Mouse (Mus musculus): ENCODE data around the gene Nudt22. TPM values are rescaled to one million over a fixed set of nuclear protein-coding genes. Genes with fewer than 3 reads are reported as not detected.
"Not testable (repeated sequence)": the region's sequence is repeated elsewhere in the genome, so short reads cannot be mapped to it uniquely, and the experiment has no call there.

Nudt22 gene
- polyA plus RNA-seq, 1 experiment from 2014 or later: 22.2 TPM

DNA sequence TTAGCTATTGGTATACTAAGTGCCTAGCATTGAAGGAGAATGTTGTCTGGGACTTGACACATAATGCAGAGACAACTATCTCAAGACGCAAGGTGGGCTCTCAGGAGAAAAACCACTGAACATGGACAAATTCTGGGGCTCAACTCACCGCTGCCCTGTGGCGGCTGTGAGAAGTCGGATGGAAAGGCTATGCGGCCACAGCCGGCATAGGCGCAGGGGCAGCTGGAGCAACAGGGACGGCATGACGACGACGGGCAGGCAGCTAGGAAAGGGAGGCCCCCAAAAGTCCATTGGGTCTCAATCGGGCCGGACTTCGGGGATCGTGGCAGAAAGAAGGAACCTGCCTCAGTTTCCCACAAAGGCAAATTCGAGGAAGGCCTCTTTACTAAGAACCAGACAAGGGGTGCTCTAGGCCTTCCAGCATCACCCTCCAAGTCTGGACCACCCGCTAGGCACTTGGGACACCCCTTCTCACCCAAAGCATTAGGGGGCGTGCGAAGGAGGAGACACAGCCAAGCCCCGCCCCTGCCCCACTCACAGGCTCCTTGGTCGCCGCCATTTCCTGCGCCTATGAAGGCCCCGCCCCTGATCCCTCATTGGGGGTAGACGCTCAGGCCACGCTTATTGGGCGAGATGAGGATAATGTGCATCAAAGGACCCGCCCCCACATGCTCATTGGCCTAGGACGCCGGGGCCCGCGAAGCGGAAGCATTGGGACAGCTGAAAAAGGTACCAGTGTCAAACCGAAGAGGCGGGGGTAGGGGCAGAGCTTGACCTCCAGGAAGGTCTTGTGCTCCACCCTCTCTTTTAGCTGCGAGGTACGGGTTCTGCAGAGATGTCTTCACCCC, 3.7 kb downstream of the Nudt22 start, which contains the start of gene Dnajc4:
Gene Dnajc4 (minus strand): TSS at position 562 of the 848 bp plus-strand sequence.
- no peaks in the 10 kb centered on the region for H3K36me3 ChIP-seq (ENCODE audit: control insufficient read depth, insufficient read depth, low read length)
- H3K4me1 ChIP-seq (ENCODE audit: control insufficient read depth, insufficient read depth, low read length): peaks cover 28% of the 10 kb centered on the region
- H3K9ac ChIP-seq (ENCODE audit: low read depth, low read length): peak within 1 kb of the TSS; percentile 59
- peak; percentile 94 for ATAC-seq (ENCODE audit: low FRiP score, low TSS enrichment)
- WGBS: 2% methylated on average over 37 of the region's 37 CpGs
- no peaks in the 10 kb centered on the region for H3K27me3 ChIP-seq (ENCODE audit: control insufficient read depth, insufficient read depth, low read length)
- H3K4me2 ChIP-seq (replicated peaks; ENCODE audit: low read depth, low read length): peak within 1 kb of the TSS; percentile 77
- H3K4me3 ChIP-seq (ENCODE audit: low read length): peak within 1 kb of the TSS; percentile 39
- peak within 1 kb of the TSS; percentile 33; the same call in 1 of the 2 replicates for H3K27ac ChIP-seq (ENCODE audit: low read depth, low read length)
- no peaks in the 10 kb centered on the region for H3K9me3 ChIP-seq (ENCODE audit: control insufficient read depth, low read length)

DNA sequence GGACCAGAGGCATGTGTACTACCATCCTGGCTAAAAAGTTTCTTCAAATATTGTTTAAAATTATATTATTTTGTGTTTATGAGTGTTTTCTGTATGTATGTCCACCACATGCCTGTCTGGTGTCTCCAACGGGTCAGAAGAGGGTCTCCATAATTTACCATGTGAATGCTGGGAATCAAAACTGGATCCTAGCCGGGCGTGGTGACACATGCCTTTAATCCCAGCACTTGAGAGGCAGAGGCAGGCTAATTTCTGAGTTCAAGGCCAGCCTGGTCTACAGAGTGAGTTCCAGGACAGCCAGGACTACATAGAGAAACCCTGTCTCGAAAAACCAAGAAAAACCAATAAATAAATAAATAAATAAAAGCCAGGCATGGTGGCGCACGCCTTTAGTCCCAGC, 4.8 kb downstream of the Nudt22 start:
- not testable (repeated sequence) for H3K27ac ChIP-seq (ENCODE audit: low read depth, low read length); H3K4me3 ChIP-seq (ENCODE audit: low read length); H3K9me3 ChIP-seq (ENCODE audit: control insufficient read depth, low read length); H3K4me2 ChIP-seq (replicated peaks; ENCODE audit: low read depth, low read length); H3K36me3 ChIP-seq (ENCODE audit: control insufficient read depth, insufficient read depth, low read length); H3K9ac ChIP-seq (ENCODE audit: low read depth, low read length); H3K27me3 ChIP-seq (ENCODE audit: control insufficient read depth, insufficient read depth, low read length); ATAC-seq (ENCODE audit: low FRiP score, low TSS enrichment)
- H3K4me1 ChIP-seq (ENCODE audit: control insufficient read depth, insufficient read depth, low read length): peaks cover 30% of the 10 kb centered on the region
- WGBS: 90% methylated on average over 6 of the region's 6 CpGs

DNA sequence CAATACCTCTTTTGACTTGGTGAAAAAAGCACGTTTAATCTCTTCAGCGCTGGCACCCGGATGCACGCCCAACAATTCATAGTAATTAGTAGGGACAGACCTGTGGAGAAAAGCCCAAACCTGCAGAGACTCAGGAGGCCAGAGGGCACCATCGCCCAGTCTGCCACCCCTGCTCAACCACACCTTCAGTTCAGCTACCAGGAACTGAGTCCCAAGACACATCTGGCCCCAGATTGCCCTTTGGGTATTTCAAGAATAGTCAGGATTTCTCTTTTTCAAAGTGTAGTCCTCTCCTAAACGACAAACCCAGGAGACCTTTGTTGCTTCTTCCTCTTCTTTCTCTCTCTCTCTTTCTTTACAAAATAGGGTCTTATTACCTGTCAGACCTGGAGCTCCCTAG, 5.2 kb downstream of the Nudt22 start:
- H3K27ac ChIP-seq (ENCODE audit: low read depth, low read length): no peak overlapping the region
- ATAC-seq (ENCODE audit: low FRiP score, low TSS enrichment): no peak
- H3K4me1 ChIP-seq (ENCODE audit: control insufficient read depth, insufficient read depth, low read length): peaks cover 31% of the 10 kb centered on the region
- H3K4me3 ChIP-seq (ENCODE audit: low read length): no peak overlapping the region
- H3K27me3 ChIP-seq (ENCODE audit: control insufficient read depth, insufficient read depth, low read length): no peaks in the 10 kb centered on the region
- WGBS: 87% methylated on average over 6 of the region's 6 CpGs
- H3K9me3 ChIP-seq (ENCODE audit: control insufficient read depth, low read length): no peaks in the 10 kb centered on the region
- no peaks in the 10 kb centered on the region for H3K36me3 ChIP-seq (ENCODE audit: control insufficient read depth, insufficient read depth, low read length)
- no peak overlapping the region for H3K4me2 ChIP-seq (replicated peaks; ENCODE audit: low read depth, low read length)
- no peak overlapping the region for H3K9ac ChIP-seq (ENCODE audit: low read depth, low read length)

DNA sequence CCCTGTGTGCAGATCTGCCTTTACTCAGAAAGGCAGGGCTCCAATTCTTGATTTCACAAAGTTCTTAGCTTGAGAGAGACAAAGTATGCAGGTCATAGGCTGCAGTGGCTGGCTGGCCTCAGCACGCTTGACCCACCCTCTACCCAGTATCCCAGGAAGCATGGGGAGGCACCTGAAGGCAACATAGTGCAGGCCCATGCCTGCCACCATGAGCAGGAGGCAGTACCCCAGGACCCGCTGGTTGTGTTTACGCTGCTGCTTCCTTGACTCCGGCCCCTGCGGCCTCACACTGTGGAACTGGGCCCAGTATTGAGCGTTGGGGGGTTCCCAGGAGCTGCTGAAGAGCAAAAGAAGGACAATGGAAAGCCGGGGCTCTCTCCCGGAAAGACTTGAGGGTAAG, 6.7 kb downstream of the Nudt22 start:
- Histone ChIP-seq H3K27me3 (ENCODE audit: control insufficient read depth, insufficient read depth, low read length) (no peaks in the 10 kb centered on the region), H3K4me2 (replicated peaks; ENCODE audit: low read depth, low read length) (no peak overlapping the region), H3K27ac (ENCODE audit: low read depth, low read length) (no peak overlapping the region), H3K36me3 (ENCODE audit: control insufficient read depth, insufficient read depth, low read length) (peaks cover 6% of the 10 kb centered on the region; the same call in 1 of the 2 replicates), H3K9me3 (ENCODE audit: control insufficient read depth, low read length) (no peaks in the 10 kb centered on the region), H3K4me1 (ENCODE audit: control insufficient read depth, insufficient read depth, low read length) (peaks cover 23% of the 10 kb centered on the region), H3K9ac (ENCODE audit: low read depth, low read length) (no peak overlapping the region), H3K4me3 (ENCODE audit: low read length) (no peak overlapping the region)
- WGBS: 82% methylated on average over 8 of the region's 8 CpGs
- no peak for ATAC-seq (ENCODE audit: low FRiP score, low TSS enrichment)

DNA sequence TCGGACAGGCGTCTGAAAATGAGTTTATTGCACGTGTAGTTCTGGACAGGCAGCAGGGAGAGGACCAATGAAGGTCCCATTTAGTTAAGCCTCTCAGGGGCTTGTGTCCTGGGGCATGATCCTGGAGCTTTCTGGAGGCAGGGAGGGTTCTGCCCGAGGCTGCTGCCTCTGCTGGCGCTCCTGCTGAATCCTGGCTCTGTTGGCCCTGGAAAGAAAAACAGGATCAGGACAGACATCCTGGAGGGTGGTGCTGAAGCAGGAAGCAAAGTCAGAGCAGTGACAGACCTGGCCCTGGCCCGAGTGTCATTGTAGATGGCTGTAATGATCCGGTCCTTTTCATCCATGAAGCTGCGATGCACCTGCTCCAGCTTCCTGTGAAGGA, 8.0 kb downstream of the Nudt22 start:
- ATAC-seq (ENCODE audit: low FRiP score, low TSS enrichment): no peak
- peak overlapping the region; percentile 90 for H3K4me2 ChIP-seq (replicated peaks; ENCODE audit: low read depth, low read length)
- H3K27ac ChIP-seq (ENCODE audit: low read depth, low read length): peak overlapping the region; percentile 69; the same call in 1 of the 2 replicates

DNA sequence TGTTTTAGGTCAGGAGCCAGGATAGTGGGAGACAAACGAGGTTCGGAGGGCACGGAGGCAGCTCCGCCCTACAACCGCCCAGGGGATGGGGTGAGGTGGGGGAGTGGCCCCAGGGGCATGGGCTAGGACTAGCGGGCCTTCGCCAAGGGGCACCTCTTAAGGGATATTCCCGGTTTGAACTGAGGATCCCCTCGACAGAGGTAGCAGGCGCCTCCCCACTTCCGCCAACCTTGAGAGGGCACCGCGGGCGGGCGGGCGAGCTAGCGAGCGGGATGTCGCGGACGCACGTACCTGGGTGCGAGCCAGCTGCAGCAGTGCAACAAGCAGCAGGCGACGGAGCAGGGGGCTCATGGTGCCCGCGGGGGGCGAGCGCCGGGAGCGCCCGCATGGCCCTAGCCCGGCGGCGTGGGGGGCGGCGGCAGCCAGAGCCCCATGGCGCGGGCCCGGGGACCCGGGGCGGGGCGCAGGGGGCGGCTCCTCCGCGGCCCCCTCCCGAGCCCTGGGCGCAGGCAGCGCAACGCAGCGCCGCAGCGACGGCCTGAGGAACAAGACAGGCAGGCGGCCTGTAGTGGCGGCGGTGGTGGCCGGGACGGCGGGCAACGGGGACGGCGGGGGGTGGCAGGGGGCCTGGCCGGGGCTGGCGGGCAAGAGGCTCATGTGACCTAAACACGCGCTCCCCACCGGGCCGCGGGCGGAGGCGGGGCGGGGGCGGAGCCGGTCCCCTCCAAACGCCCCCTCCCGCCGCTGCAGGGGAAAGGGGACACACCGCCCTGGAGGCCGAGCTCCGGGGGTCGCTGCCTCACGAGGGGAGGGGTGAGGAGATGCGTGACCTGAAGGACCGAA, 8.6 kb downstream of the Nudt22 start, which contains the start of gene Vegfb:
Gene Vegfb (minus strand): TSS at position 591 of the 843 bp plus-strand sequence.
- peaks cover 16% of the 10 kb centered on the region for H3K4me1 ChIP-seq (ENCODE audit: control insufficient read depth, insufficient read depth, low read length)

More for the DNA sequence above, 8.0 kb downstream of the Nudt22 start:
- WGBS: 2% methylated on average over 8 of the region's 8 CpGs
- peaks cover 16% of the 10 kb centered on the region; the same call in 1 of the 2 replicates for H3K36me3 ChIP-seq (ENCODE audit: control insufficient read depth, insufficient read depth, low read length)
- H3K27me3 ChIP-seq (ENCODE audit: control insufficient read depth, insufficient read depth, low read length): no peaks in the 10 kb centered on the region
- peak overlapping the region; percentile 96 for H3K9ac ChIP-seq (ENCODE audit: low read depth, low read length)
- peaks cover 17% of the 10 kb centered on the region for H3K4me1 ChIP-seq (ENCODE audit: control insufficient read depth, insufficient read depth, low read length)
- H3K4me3 ChIP-seq (ENCODE audit: low read length): peak overlapping the region; percentile 85
- H3K9me3 ChIP-seq (ENCODE audit: control insufficient read depth, low read length): no peaks in the 10 kb centered on the region

DNA sequence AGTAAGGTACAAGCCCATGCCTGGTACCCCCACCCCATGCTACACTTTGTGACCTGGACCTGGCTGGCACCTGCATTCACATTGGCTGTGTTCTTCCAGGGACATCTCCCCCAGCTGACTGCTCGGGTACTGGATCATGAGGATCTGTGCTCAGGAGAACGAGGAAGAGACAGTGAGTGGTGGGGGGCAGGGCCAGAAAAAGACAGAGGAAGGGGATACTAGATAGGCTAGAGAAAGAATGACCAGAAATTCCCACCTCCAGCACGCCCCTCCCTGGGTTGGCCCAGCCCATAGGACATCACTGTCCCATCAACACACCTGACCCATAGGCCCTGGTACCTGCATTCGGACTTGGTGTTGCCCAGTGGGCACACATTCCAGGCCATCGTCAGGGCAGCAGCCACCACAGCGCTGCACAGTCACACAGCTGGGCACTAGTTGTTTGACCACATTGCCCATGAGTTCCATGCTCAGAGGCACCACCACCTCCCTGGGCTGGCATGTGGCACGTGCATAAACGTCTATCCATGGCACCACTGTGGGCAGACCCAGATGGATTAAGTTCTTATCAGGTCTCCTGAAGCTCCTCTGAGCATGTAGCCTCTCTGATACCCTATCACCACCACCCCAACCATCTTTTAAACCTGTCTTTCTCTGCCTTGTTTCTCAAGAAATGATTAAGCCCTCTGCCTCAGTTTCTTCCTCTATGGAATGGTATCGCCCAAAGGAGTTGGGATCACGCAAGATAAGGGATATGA, 9.8 kb downstream of the Nudt22 start:
- Histone ChIP-seq H3K36me3 (ENCODE audit: control insufficient read depth, insufficient read depth, low read length) (peaks cover 22% of the 10 kb centered on the region; the same call in 1 of the 2 replicates), H3K4me1 (ENCODE audit: control insufficient read depth, insufficient read depth, low read length) (peaks cover 18% of the 10 kb centered on the region), H3K9me3 (ENCODE audit: control insufficient read depth, low read length) (no peaks in the 10 kb centered on the region), H3K4me3 (ENCODE audit: low read length) (peak overlapping the region; percentile 85), H3K9ac (ENCODE audit: low read depth, low read length) (peak overlapping the region; percentile 96; the same call in 1 of the 2 replicates), H3K27ac (ENCODE audit: low read depth, low read length) (no peak overlapping the region), H3K4me2 (replicated peaks; ENCODE audit: low read depth, low read length) (peak overlapping the region; percentile 90), H3K27me3 (ENCODE audit: control insufficient read depth, insufficient read depth, low read length) (no peaks in the 10 kb centered on the region)
- ATAC-seq (ENCODE audit: low FRiP score, low TSS enrichment): no peak
- 76% methylated on average over 10 of the region's 10 CpGs for WGBS

More for the DNA sequence above, 8.6 kb downstream of the Nudt22 start, which contains the start of gene Vegfb:
- H3K9ac ChIP-seq (ENCODE audit: low read depth, low read length): peak within 1 kb of the TSS; percentile 96
- H3K27me3 ChIP-seq (ENCODE audit: control insufficient read depth, insufficient read depth, low read length): no peaks in the 10 kb centered on the region
- peak within 1 kb of the TSS; percentile 69; the same call in 1 of the 2 replicates for H3K27ac ChIP-seq (ENCODE audit: low read depth, low read length)
- peaks cover 20% of the 10 kb centered on the region; the same call in 1 of the 2 replicates for H3K36me3 ChIP-seq (ENCODE audit: control insufficient read depth, insufficient read depth, low read length)
- WGBS: 1% methylated on average over 75 of the region's 85 CpGs
- peak; percentile 56 for ATAC-seq (ENCODE audit: low FRiP score, low TSS enrichment)
- no peaks in the 10 kb centered on the region for H3K9me3 ChIP-seq (ENCODE audit: control insufficient read depth, low read length)
- H3K4me2 ChIP-seq (replicated peaks; ENCODE audit: low read depth, low read length): peak within 1 kb of the TSS; percentile 90
- peak within 1 kb of the TSS; percentile 85 for H3K4me3 ChIP-seq (ENCODE audit: low read length)

DNA sequence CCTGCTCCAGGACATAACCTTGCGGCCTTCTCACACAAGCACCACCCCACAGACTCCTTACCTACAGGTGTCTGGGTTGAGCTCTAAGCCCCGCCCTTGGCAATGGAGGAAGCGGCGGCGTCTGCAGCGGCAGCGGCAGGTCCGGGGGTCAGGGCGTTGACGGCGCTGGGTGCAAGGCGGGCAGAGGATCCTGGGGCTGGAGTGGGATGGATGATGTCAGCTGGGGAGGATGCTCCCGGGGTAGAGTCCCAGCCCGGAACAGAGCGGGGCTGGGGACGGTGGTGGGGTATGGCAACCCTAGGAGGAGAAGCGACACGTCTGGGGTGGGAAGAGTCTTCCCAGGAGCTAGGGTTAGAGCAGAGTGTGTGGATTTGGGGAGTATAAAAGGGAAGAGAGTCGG, 10.6 kb downstream of the Nudt22 start:
- no peak overlapping the region for H3K4me3 ChIP-seq (ENCODE audit: low read length)
- H3K9me3 ChIP-seq (ENCODE audit: control insufficient read depth, low read length): no peaks in the 10 kb centered on the region
- ATAC-seq (ENCODE audit: low FRiP score, low TSS enrichment): no peak
- 84% methylated on average over 19 of the region's 19 CpGs for WGBS
- H3K4me2 ChIP-seq (replicated peaks; ENCODE audit: low read depth, low read length): no peak overlapping the region
- peaks cover 22% of the 10 kb centered on the region for H3K4me1 ChIP-seq (ENCODE audit: control insufficient read depth, insufficient read depth, low read length)
- peaks cover 22% of the 10 kb centered on the region; the same call in 1 of the 2 replicates for H3K36me3 ChIP-seq (ENCODE audit: control insufficient read depth, insufficient read depth, low read length)
- no peak overlapping the region for H3K9ac ChIP-seq (ENCODE audit: low read depth, low read length)
- no peak overlapping the region for H3K27ac ChIP-seq (ENCODE audit: low read depth, low read length)
- no peaks in the 10 kb centered on the region for H3K27me3 ChIP-seq (ENCODE audit: control insufficient read depth, insufficient read depth, low read length)

Measured in kidney, embryonic 14.5 days (tissue).